Mouse (Mus musculus): ENCODE results near the gene Rnf144a. TPM values are rescaled to one million over a fixed set of nuclear protein-coding genes. Genes with fewer than 3 reads are reported as not detected.

Rnf144a gene
- polyA plus RNA-seq, 1 experiment from 2014 or later, result 3.2 TPM

DNA sequence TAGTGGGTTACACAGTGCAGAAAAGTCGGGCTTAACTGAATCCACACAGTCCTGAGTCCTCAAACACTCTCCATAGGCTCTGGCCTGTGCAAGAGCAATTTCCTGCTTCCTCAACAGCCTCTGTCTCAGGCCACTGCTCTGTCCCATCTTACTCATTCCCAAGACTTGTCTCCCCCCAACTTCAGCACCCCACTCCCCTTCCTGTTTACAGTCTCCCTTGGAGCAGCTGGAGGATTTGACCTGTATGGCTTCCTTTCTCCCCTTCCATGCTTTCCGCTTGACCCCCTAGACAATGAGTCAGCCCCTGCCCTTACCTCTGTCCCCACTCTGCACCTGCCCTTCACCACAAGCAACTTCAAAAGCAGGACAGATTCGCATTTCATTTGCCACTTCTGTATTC is 72.4 kb downstream of the Rnf144a start:
- no peak overlapping the region for H3K4me2 ChIP-seq (ENCODE audit: low read depth, low read length)
- H3K27ac ChIP-seq (ENCODE audit: low read depth), result no peak overlapping the region; the same call in 1 of the 2 replicates
- H3K36me3 ChIP-seq (replicated peaks; ENCODE audit: insufficient read depth, low read length), result no peaks in the 10 kb centered on the region; the same call in 1 of the 2 replicates
- H3K9me3 ChIP-seq (ENCODE audit: low read length), result no peaks in the 10 kb centered on the region
- no peaks in the 10 kb centered on the region for H3K4me1 ChIP-seq (ENCODE audit: insufficient read depth)
- TF ChIP-seq EP300 (IDR thresholded peaks at IDR 0.05; ENCODE audit: low read depth), result no peak
- TF ChIP-seq CTCF (IDR thresholded peaks at IDR 0.05; ENCODE audit: low read depth), result no peak
- 59% methylated on average over 3 of the region's 3 CpGs for WGBS (ENCODE audit: insufficient replicate concordance)
- H3K27me3 ChIP-seq (ENCODE audit: insufficient read depth, low read length), result no peaks in the 10 kb centered on the region
- no peak overlapping the region for H3K4me3 ChIP-seq (ENCODE audit: low read depth, low read length)
- DNase-seq (no peak), ATAC-seq (0 out of 2 replicates have a peak, but pooled peaks have one; percentile 19)
- H3K9ac ChIP-seq (replicated peaks), result no peak overlapping the region

DNA sequence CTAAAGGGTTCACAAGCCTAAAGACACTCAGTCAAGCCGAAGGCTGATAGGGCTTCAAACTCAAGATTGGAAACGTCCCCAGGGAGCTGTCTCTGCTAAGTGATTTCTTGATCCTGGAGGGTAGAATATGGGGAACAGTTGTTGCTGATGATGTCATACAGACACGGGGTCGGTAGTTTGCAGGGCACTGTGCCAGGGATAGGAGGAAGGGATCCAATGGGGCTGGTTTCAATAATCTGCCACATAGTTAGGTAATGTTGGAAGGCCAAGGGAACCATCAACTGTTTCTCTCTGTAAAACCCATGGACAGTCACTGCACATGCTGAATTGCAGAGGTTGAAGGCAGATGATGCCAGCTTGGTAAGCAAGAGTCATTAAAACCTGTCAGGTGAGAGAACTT is 73.0 kb downstream of the Rnf144a start:
- DNase-seq (no peak), ATAC-seq (no peak)
- Histone ChIP-seq H3K9me3 (ENCODE audit: low read length) (no peaks in the 10 kb centered on the region), H3K27ac (ENCODE audit: low read depth) (no peak overlapping the region; the same call in 1 of the 2 replicates), H3K36me3 (replicated peaks; ENCODE audit: insufficient read depth, low read length) (no peaks in the 10 kb centered on the region; the same call in 1 of the 2 replicates), H3K27me3 (ENCODE audit: insufficient read depth, low read length) (no peaks in the 10 kb centered on the region), H3K4me1 (ENCODE audit: insufficient read depth) (no peaks in the 10 kb centered on the region), H3K4me2 (ENCODE audit: low read depth, low read length) (no peak overlapping the region), H3K9ac (replicated peaks) (no peak overlapping the region), H3K4me3 (ENCODE audit: low read depth, low read length) (no peak overlapping the region)
- TF ChIP-seq EP300 (IDR thresholded peaks at IDR 0.05; ENCODE audit: low read depth), result no peak
- no peak for TF ChIP-seq CTCF (IDR thresholded peaks at IDR 0.05; ENCODE audit: low read depth)
- 59% methylated on average over 4 of the region's 4 CpGs for WGBS (ENCODE audit: insufficient replicate concordance)

DNA sequence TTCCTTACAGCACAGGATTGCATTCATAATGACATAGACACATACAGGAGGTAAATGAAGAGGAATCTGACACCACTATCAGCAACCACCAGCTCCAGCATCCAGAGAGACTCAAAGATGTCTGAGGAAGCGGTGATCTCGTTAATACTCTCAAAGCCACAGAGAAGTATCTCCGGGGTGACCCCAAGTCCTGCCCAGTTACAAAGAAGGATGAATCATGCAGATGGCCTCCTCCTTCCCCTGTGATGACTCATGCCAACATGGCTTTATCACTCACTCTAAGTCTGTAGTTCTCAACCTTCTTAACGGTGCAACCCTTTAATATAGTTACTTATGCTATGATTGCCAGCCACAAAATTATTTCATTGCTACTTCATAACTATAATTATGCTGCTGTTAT is 74.4 kb downstream of the Rnf144a start:
- Histone ChIP-seq H3K4me1 (ENCODE audit: insufficient read depth) (no peaks in the 10 kb centered on the region), H3K9me3 (ENCODE audit: low read length) (no peaks in the 10 kb centered on the region), H3K27me3 (ENCODE audit: insufficient read depth, low read length) (no peaks in the 10 kb centered on the region), H3K36me3 (replicated peaks; ENCODE audit: insufficient read depth, low read length) (no peaks in the 10 kb centered on the region; the same call in 1 of the 2 replicates), H3K4me2 (ENCODE audit: low read depth, low read length) (no peak overlapping the region), H3K27ac (ENCODE audit: low read depth) (no peak overlapping the region), H3K9ac (replicated peaks) (no peak overlapping the region), H3K4me3 (ENCODE audit: low read depth, low read length) (no peak overlapping the region)
- no peak for TF ChIP-seq CTCF (IDR thresholded peaks at IDR 0.05; ENCODE audit: low read depth)
- TF ChIP-seq EP300 (IDR thresholded peaks at IDR 0.05; ENCODE audit: low read depth), result no peak
- ATAC-seq (no peak), DNase-seq (no peak)
- WGBS (ENCODE audit: insufficient replicate concordance), result 54% methylated on average over 4 of the region's 4 CpGs

DNA sequence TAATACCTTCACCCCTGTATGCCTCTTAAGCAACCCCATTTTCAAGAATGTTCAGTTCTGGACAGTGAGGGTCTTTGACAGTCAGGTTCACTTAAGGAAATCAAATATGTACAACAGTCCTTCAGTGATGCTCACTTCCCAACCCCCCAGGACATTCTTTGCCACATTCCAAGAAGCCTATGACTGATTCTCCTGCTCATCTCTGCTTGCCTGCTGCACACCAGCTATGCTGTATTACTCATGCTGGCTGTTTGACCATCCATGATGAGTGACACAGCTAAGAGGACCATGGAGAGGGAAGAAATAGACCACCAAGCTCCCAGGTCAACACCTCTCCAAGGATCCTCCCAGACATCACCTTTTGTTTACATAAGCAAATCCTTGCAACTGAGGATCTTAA is 75.2 kb downstream of the Rnf144a start:
- H3K4me2 ChIP-seq (ENCODE audit: low read depth, low read length), result no peak overlapping the region
- ATAC-seq, result no peak
- H3K4me1 ChIP-seq (ENCODE audit: insufficient read depth), result no peaks in the 10 kb centered on the region
- no peaks in the 10 kb centered on the region; the same call in 1 of the 2 replicates for H3K36me3 ChIP-seq (replicated peaks; ENCODE audit: insufficient read depth, low read length)
- no peak overlapping the region for H3K9ac ChIP-seq (replicated peaks)
- H3K27ac ChIP-seq (ENCODE audit: low read depth), result no peak overlapping the region
- TF ChIP-seq CTCF (IDR thresholded peaks at IDR 0.05; ENCODE audit: low read depth), result no peak
- no peak for TF ChIP-seq EP300 (IDR thresholded peaks at IDR 0.05; ENCODE audit: low read depth)
- H3K27me3 ChIP-seq (ENCODE audit: insufficient read depth, low read length), result no peaks in the 10 kb centered on the region
- DNase-seq, result no peak
- no peak overlapping the region for H3K4me3 ChIP-seq (ENCODE audit: low read depth, low read length)
- H3K9me3 ChIP-seq (ENCODE audit: low read length), result no peaks in the 10 kb centered on the region

DNA sequence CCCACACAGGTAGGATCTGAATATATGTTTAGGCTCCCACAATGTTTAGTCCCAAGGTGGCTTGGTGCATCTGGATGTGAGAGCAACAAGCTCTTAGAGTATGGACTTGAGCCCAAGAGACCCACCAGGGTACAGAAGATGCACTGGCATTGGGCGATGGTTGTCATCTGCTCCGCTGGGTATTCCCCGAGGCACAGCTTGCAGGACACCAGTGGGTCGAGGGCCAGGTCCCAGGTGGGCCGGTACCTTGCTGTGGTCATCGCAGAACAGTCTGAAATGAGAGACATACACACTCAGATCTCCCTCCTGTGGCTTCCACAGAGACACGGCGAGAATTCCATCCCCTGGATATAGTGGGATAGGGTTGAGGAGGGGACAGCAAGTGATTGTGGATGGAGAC is 75.9 kb downstream of the Rnf144a start:
- DNase-seq, result no peak
- Histone ChIP-seq H3K27me3 (ENCODE audit: insufficient read depth, low read length) (no peaks in the 10 kb centered on the region), H3K4me2 (ENCODE audit: low read depth, low read length) (no peak overlapping the region), H3K36me3 (replicated peaks; ENCODE audit: insufficient read depth, low read length) (no peaks in the 10 kb centered on the region; the same call in 1 of the 2 replicates), H3K27ac (ENCODE audit: low read depth) (no peak overlapping the region), H3K4me1 (ENCODE audit: insufficient read depth) (no peaks in the 10 kb centered on the region), H3K9me3 (ENCODE audit: low read length) (no peaks in the 10 kb centered on the region), H3K4me3 (ENCODE audit: low read depth, low read length) (no peak overlapping the region), H3K9ac (replicated peaks) (no peak overlapping the region)
- WGBS (ENCODE audit: insufficient replicate concordance), result 90% methylated on average over 8 of the region's 8 CpGs
- TF ChIP-seq EP300 (IDR thresholded peaks at IDR 0.05; ENCODE audit: low read depth) (no peak), CTCF (IDR thresholded peaks at IDR 0.05; ENCODE audit: low read depth) (no peak)
- ATAC-seq, result no peak

DNA sequence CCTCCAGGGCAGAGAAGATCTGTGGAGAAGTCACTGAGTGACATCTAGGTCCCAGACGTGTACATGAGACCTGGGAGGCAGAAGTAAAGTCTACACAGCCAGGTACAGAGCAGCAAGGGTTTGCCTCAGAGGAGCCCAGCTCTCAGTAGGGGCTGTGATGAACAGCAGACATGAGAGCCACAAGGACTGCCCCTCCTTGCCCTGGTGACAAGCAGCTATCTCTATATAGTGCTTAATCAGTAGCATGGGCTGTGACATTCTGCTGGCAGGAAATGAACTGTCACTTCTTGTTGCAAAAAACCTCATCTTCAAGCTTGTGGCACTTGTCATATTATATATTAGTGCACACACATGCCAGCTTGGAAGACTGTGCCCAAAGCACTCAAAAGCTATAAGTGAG is 81.4 kb downstream of the Rnf144a start:
- Histone ChIP-seq H3K9me3 (ENCODE audit: low read length) (no peaks in the 10 kb centered on the region), H3K4me3 (ENCODE audit: low read depth, low read length) (no peak overlapping the region), H3K27ac (ENCODE audit: low read depth) (no peak overlapping the region), H3K27me3 (ENCODE audit: insufficient read depth, low read length) (no peaks in the 10 kb centered on the region), H3K4me2 (ENCODE audit: low read depth, low read length) (no peak overlapping the region), H3K9ac (replicated peaks) (no peak overlapping the region), H3K4me1 (ENCODE audit: insufficient read depth) (no peaks in the 10 kb centered on the region), H3K36me3 (replicated peaks; ENCODE audit: insufficient read depth, low read length) (no peaks in the 10 kb centered on the region)
- ATAC-seq (no peak), DNase-seq (no peak)
- 60% methylated on average over 1 of the region's 1 CpGs for WGBS (ENCODE audit: insufficient replicate concordance)
- TF ChIP-seq EP300 (IDR thresholded peaks at IDR 0.05; ENCODE audit: low read depth) (no peak), CTCF (IDR thresholded peaks at IDR 0.05; ENCODE audit: low read depth) (no peak)

DNA sequence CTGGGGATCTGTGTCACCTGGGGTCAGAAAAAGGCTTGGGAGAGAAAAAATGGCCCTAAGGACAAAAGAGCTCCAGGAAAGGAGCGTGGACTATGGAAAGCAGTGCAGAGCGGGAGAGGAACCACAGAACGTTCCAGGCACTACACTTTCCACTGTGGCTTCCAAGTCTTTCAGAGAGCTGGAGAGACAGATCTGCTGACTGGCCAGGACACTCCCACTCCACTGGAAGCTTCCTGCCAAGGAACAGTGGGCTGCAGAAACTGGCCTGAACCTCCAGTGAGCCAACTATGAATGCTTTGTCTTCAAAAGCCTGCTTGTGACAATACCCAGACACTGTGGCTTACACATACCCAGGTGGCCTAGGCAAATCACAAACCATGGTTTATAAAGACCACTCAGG is 84.0 kb downstream of the Rnf144a start:
- H3K27ac ChIP-seq (ENCODE audit: low read depth), result no peak overlapping the region
- TF ChIP-seq EP300 (IDR thresholded peaks at IDR 0.05; ENCODE audit: low read depth), result no peak
- no peak for TF ChIP-seq CTCF (IDR thresholded peaks at IDR 0.05; ENCODE audit: low read depth)
- WGBS (ENCODE audit: insufficient replicate concordance), result 72% methylated on average over 3 of the region's 3 CpGs
- no peak overlapping the region for H3K4me2 ChIP-seq (ENCODE audit: low read depth, low read length)
- no peaks in the 10 kb centered on the region for H3K4me1 ChIP-seq (ENCODE audit: insufficient read depth)
- no peak overlapping the region for H3K4me3 ChIP-seq (ENCODE audit: low read depth, low read length)
- no peak overlapping the region for H3K9ac ChIP-seq (replicated peaks)
- H3K9me3 ChIP-seq (ENCODE audit: low read length), result no peaks in the 10 kb centered on the region
- DNase-seq (no peak), ATAC-seq (no peak)
- H3K27me3 ChIP-seq (ENCODE audit: insufficient read depth, low read length), result no peaks in the 10 kb centered on the region
- H3K36me3 ChIP-seq (replicated peaks; ENCODE audit: insufficient read depth, low read length), result no peaks in the 10 kb centered on the region

All from liver, postnatal 0 days (tissue).